Comparison of ENCODE assay signal across 18 mouse cellular contexts in genomic region chr10:111893489-111893888, GRCm38 (mm10).
A peak's percentile ranks its signal among the peaks of the same experiment; 100 is the strongest.
DNase-seq lines count a peak whose midpoint lies in the region; ATAC-seq and TF ChIP-seq lines count a peak whose summit lies in the region.
"Had no signal": no experiment of that assay in that cellular context is flagged by ENCODE, and none has a peak within 500 bp of the region (broad histone marks: within the 10 kb centered on the region; RNA-seq: fewer than 3 reads in every experiment).

No protein-coding gene starts in this region.

- H3K9me3 ChIP-seq in intestine, embryonic 14.5 days (ENCODE audit: control insufficient read depth, low read length) = no peaks in the 10 kb centered on the region
- no peaks in the 10 kb centered on the region for H3K9me3 ChIP-seq in intestine, postnatal 0 days (ENCODE audit: control insufficient read depth)
- H3K9me3 ChIP-seq in embryonic facial prominence, embryonic 13.5 days = no peaks in the 10 kb centered on the region
- no peaks in the 10 kb centered on the region for H3K9me3 ChIP-seq in forebrain, embryonic 10.5 days
- no peaks in the 10 kb centered on the region for H3K9me3 ChIP-seq in midbrain, embryonic 15.5 days
- H3K9me3 ChIP-seq: forebrain, embryonic 12.5 days; heart, embryonic 15.5 days had no signal

- peaks cover 14% of the 10 kb centered on the region for H3K4me1 ChIP-seq in intestine, embryonic 14.5 days (replicated peaks; ENCODE audit: control insufficient read depth, insufficient read depth, low read length)
- H3K4me1 ChIP-seq in intestine, postnatal 0 days (replicated peaks; ENCODE audit: control insufficient read depth, insufficient read depth, low read length) = no peaks in the 10 kb centered on the region
- peaks cover 12% of the 10 kb centered on the region for H3K4me1 ChIP-seq in embryonic facial prominence, embryonic 13.5 days
- H3K4me1 ChIP-seq in forebrain, embryonic 10.5 days = no peaks in the 10 kb centered on the region
- H3K4me1 ChIP-seq in midbrain, embryonic 15.5 days = no peaks in the 10 kb centered on the region
- H3K4me1 ChIP-seq: forebrain, embryonic 12.5 days had no signal

- no peak overlapping the region for H3K4me2 ChIP-seq in intestine, embryonic 14.5 days (ENCODE audit: low read length)
- H3K4me2 ChIP-seq in intestine, postnatal 0 days (replicated peaks; ENCODE audit: low read depth) = no peak overlapping the region
- no peak overlapping the region for H3K4me2 ChIP-seq in embryonic facial prominence, embryonic 13.5 days
- no peak overlapping the region for H3K4me2 ChIP-seq in midbrain, embryonic 15.5 days
- H3K4me2 ChIP-seq: forebrain, embryonic 12.5 days; heart, embryonic 15.5 days had no signal

- no peaks in the 10 kb centered on the region for H3K27me3 ChIP-seq in intestine, embryonic 14.5 days (replicated peaks; ENCODE audit: control insufficient read depth, insufficient read depth, low read length)
- no peaks in the 10 kb centered on the region for H3K27me3 ChIP-seq in intestine, postnatal 0 days (replicated peaks; ENCODE audit: control insufficient read depth, insufficient read depth, low read length)
- no peaks in the 10 kb centered on the region for H3K27me3 ChIP-seq in embryonic facial prominence, embryonic 13.5 days
- H3K27me3 ChIP-seq in forebrain, embryonic 10.5 days (ENCODE audit: poor library complexity, severe bottlenecking) = no peaks in the 10 kb centered on the region
- H3K27me3 ChIP-seq in midbrain, embryonic 15.5 days (replicated peaks) = no peaks in the 10 kb centered on the region
- H3K27me3 ChIP-seq: forebrain, embryonic 12.5 days; heart, embryonic 15.5 days had no signal

- no peaks in the 10 kb centered on the region for H3K36me3 ChIP-seq in intestine, embryonic 14.5 days (ENCODE audit: control insufficient read depth, insufficient read depth, low read length)
- no peaks in the 10 kb centered on the region for H3K36me3 ChIP-seq in intestine, postnatal 0 days (ENCODE audit: control insufficient read depth, insufficient read depth)
- H3K36me3 ChIP-seq in embryonic facial prominence, embryonic 13.5 days = no peaks in the 10 kb centered on the region
- no peaks in the 10 kb centered on the region for H3K36me3 ChIP-seq in forebrain, embryonic 10.5 days (replicated peaks)
- no peaks in the 10 kb centered on the region for H3K36me3 ChIP-seq in midbrain, embryonic 15.5 days (replicated peaks)
- H3K36me3 ChIP-seq: forebrain, embryonic 12.5 days; heart, embryonic 15.5 days had no signal

- H3K9ac ChIP-seq in intestine, embryonic 14.5 days (ENCODE audit: low read length) = no peak overlapping the region
- H3K9ac ChIP-seq in intestine, postnatal 0 days (ENCODE audit: low read depth, low read length) = no peak overlapping the region
- no peak overlapping the region for H3K9ac ChIP-seq in embryonic facial prominence, embryonic 13.5 days
- no peak overlapping the region for H3K9ac ChIP-seq in midbrain, embryonic 15.5 days
- H3K9ac ChIP-seq: forebrain, embryonic 12.5 days; heart, embryonic 15.5 days; liver, postnatal 0 days had no signal

- peak; percentile 75; the same call in 1 of the 2 replicates for ATAC-seq in intestine, embryonic 14.5 days (replicated peaks; ENCODE audit: low FRiP score, low TSS enrichment, low read depth)
- no peak for ATAC-seq in intestine, postnatal 0 days
- no peak for ATAC-seq in embryonic facial prominence, embryonic 13.5 days (ENCODE audit: insufficient number of reproducible peaks, insufficient read depth, low FRiP score, low TSS enrichment, low read depth)
- no peak for ATAC-seq in midbrain, embryonic 15.5 days (replicated peaks)
- ATAC-seq: activated CD4-positive, CD25-positive, alpha-beta regulatory T cell, adult 4 months; hindbrain, postnatal 0 days; liver, postnatal 0 days had no signal

- H3K4me3 ChIP-seq in intestine, embryonic 14.5 days (ENCODE audit: low read depth, low read length) = no peak overlapping the region
- H3K4me3 ChIP-seq in intestine, postnatal 0 days (ENCODE audit: low read depth, low read length) = no peak overlapping the region
- no peak overlapping the region for H3K4me3 ChIP-seq in embryonic facial prominence, embryonic 13.5 days
- no peak overlapping the region for H3K4me3 ChIP-seq in forebrain, embryonic 10.5 days
- H3K4me3 ChIP-seq in midbrain, embryonic 15.5 days = no peak overlapping the region
- H3K4me3 ChIP-seq: forebrain, embryonic 12.5 days; heart, embryonic 15.5 days had no signal

- no peak for DNase-seq in intestine, embryonic 14.5 days (ENCODE audit: low spot score)
- DNase-seq in 3T3-L1 (ENCODE audit: low read depth, low spot score) = peak; percentile 51
- DNase-seq in lung, postnatal 14 days = peak; percentile 37
- DNase-seq in forebrain, embryonic 10.5 days (ENCODE audit: extremely low spot score, low spot score) = no peak
- DNase-seq in right cerebral cortex, adult 2 months (ENCODE audit: low spot score in 2 of 2) = no peak
- DNase-seq: cerebellum, adult 2 months; layer of hippocampus, adult 9-11 months; left cerebral cortex, postnatal 4 days; liver, postnatal 0 days; midbrain, embryonic 14.5 days; thymus, postnatal 25 days had no signal

- WGBS in intestine, embryonic 14.5 days = 71% methylated on average over 5 of the region's 5 CpGs
- WGBS in intestine, postnatal 0 days = 69% methylated on average over 5 of the region's 5 CpGs
- 72% methylated on average over 5 of the region's 5 CpGs for WGBS in embryonic facial prominence, embryonic 13.5 days
- 91% methylated on average over 5 of the region's 5 CpGs for WGBS in forebrain, embryonic 10.5 days
- WGBS in midbrain, embryonic 15.5 days = 91% methylated on average over 5 of the region's 5 CpGs

- TF ChIP-seq CTCF in intestine, postnatal 0 days (IDR thresholded peaks at IDR 0.05; ENCODE audit: low read depth) = no peak

- H3K27ac ChIP-seq in intestine, embryonic 14.5 days (ENCODE audit: low read depth) = peak overlapping the region; percentile 82
- no peak overlapping the region for H3K27ac ChIP-seq in intestine, postnatal 0 days (ENCODE audit: low read depth, low read length)
- H3K27ac ChIP-seq in embryonic facial prominence, embryonic 13.5 days = 0 out of 2 replicates have a peak overlapping the region, but pooled peaks have one; percentile 8
- H3K27ac ChIP-seq in forebrain, embryonic 10.5 days = no peak overlapping the region
- H3K27ac ChIP-seq in midbrain, embryonic 15.5 days = no peak overlapping the region
- H3K27ac ChIP-seq: forebrain, embryonic 12.5 days; heart, embryonic 15.5 days; hindbrain, postnatal 0 days had no signal

Comparison
In these comparisons a context has a peak if more than half of its experiments do, and no peak if none do; other contexts are left out.
1. H3K27ac ChIP-seq: peak in intestine, embryonic 14.5 days (single experiment) and embryonic facial prominence, embryonic 13.5 days (single experiment); none in intestine, postnatal 0 days (single experiment), forebrain, embryonic 10.5 days (single experiment) and midbrain, embryonic 15.5 days (single experiment).
2. DNase-seq: peak in 3T3-L1 (single experiment) and lung, postnatal 14 days (single experiment); none in intestine, embryonic 14.5 days (single experiment), forebrain, embryonic 10.5 days (single experiment) and right cerebral cortex, adult 2 months (0 of 2).